Mouse (Mus musculus) midbrain, embryonic 16.5 days (tissue): Measurements from ENCODE around the gene Cnga3. TPM values are rescaled to one million over a fixed set of nuclear protein-coding genes. Genes with fewer than 3 reads are reported as not detected.
A peak's percentile ranks its signal among the peaks of the same experiment; 100 is the strongest.

Experiments
- ATAC-seq: fragments of 200-750 bp; cut with Nextera tagmentation; 2 replicates; pipeline ENCODE4 v1.8.0; 2017; ENCODE audit warnings: moderate TSS enrichment
- H3K27ac ChIP-seq: fragments of 300-500 bp; sonication (generic); 2 replicates; pipeline ENCODE4 v1.5.1; 2014; ENCODE audit warnings: mild to moderate bottlenecking, low read length, mixed read lengths
- H3K27me3 ChIP-seq: fragments of 300-500 bp; sonication (generic); 2 replicates; pipeline ENCODE4 v1.6.1; 2014; ENCODE audit warnings: low read depth, low read length, mixed read lengths; ENCODE audit not compliant: control insufficient read depth, insufficient read depth
- H3K36me3 ChIP-seq: fragments of 300-500 bp; sonication (generic); 2 replicates; pipeline ENCODE4 v1.6.1; 2014; ENCODE audit warnings: mild to moderate bottlenecking, low read length, moderate library complexity, mixed read lengths; ENCODE audit not compliant: control insufficient read depth, insufficient read depth
- H3K4me1 ChIP-seq: fragments of 300-500 bp; sonication (generic); 2 replicates; pipeline ENCODE4 v1.6.1; 2014; ENCODE audit warnings: mild to moderate bottlenecking, low read length, mixed read lengths; ENCODE audit not compliant: control insufficient read depth, insufficient read depth
- H3K4me2 ChIP-seq: fragments of 300-500 bp; sonication (generic); 2 replicates; pipeline ENCODE4 v1.6.1; 2014; ENCODE audit warnings: mild to moderate bottlenecking, low read length, mixed read lengths
- H3K4me3 ChIP-seq: fragments of 300-500 bp; sonication (generic); 2 replicates; pipeline ENCODE4 v1.5.1; 2014; ENCODE audit warnings: low read depth, mild to moderate bottlenecking, low read length, moderate library complexity, mixed read lengths
- H3K9ac ChIP-seq: fragments of 300-500 bp; sonication (generic); 2 replicates; pipeline ENCODE4 v1.6.1; 2014; ENCODE audit warnings: low read depth, low read length, mixed read lengths
- H3K9me3 ChIP-seq: fragments of 300-500 bp; sonication (generic); replicated peaks from 2 replicates; pipeline ENCODE4 v1.6.1; 2014; ENCODE audit warnings: mild to moderate bottlenecking, low read length, mixed read lengths; ENCODE audit not compliant: control insufficient read depth, poor library complexity, severe bottlenecking
- WGBS: fragments of 180-500 bp; shearing (Covaris S2); extraction: QIAGEN DNeasy Blood & Tissue Kit; methylation state at CpG from one replicate; pipeline ENCODE4 v1.1.7; 2014; 5-methylcytosine and 5-hydroxymethylcytosine counted together
- polyA plus RNA-seq: library from polyadenylated mRNA; unstranded; fragments of >200 nt; fragmentation: Nextera tagmentation; extraction: Ambion mirVana; gene quantifications from 2 replicates; pipeline ENCODE4 v1.2.1, GENCODE M21; 2015

Cnga3 gene
- polyA plus RNA-seq, 1 experiment from 2014 or later = 0.38 TPM

GRCm38 (mm10) chr1:37296414-37296813 lies 82.2 kb downstream of the Cnga3 start:
- no peak for ATAC-seq
- Histone ChIP-seq H3K9me3 (no peaks in the 10 kb centered on the region), H3K4me1 (peaks cover 9% of the 10 kb centered on the region), H3K27me3 (no peaks in the 10 kb centered on the region), H3K36me3 (no peaks in the 10 kb centered on the region), H3K4me2 (no peak overlapping the region), H3K4me3 (no peak overlapping the region), H3K9ac (no peak overlapping the region), H3K27ac (no peak overlapping the region)
- WGBS = 67% methylated on average over 1 of the region's 1 CpGs

- H3K9ac ChIP-seq = no peak overlapping the region
- H3K27me3 ChIP-seq = no peaks in the 10 kb centered on the region
- no peak overlapping the region for H3K4me3 ChIP-seq
- H3K27ac ChIP-seq = no peak overlapping the region
- no peak for ATAC-seq
- H3K4me1 ChIP-seq = peaks cover 17% of the 10 kb centered on the region
- H3K36me3 ChIP-seq = no peaks in the 10 kb centered on the region
- 86% methylated on average over 2 of the region's 2 CpGs for WGBS
- H3K9me3 ChIP-seq = no peaks in the 10 kb centered on the region
- H3K4me2 ChIP-seq = no peak overlapping the region
Measured at GRCm38 (mm10) chr1:37298904-37299303, 84.7 kb downstream of the Cnga3 start.

- Histone ChIP-seq H3K4me3 (peak within 1 kb of the TSS; percentile 84), H3K27me3 (no peaks in the 10 kb centered on the region), H3K4me1 (peaks cover 17% of the 10 kb centered on the region), H3K27ac (peak within 1 kb of the TSS; percentile 78), H3K9me3 (no peaks in the 10 kb centered on the region), H3K36me3 (no peaks in the 10 kb centered on the region), H3K4me2 (peak within 1 kb of the TSS; percentile 79), H3K9ac (peak within 1 kb of the TSS; percentile 92)
- WGBS = under 1% methylated on average over 74 of the region's 77 CpGs
- peak; percentile 92 for ATAC-seq
Measured at GRCm38 (mm10) chr1:37299540-37300491, 85.6 kb downstream of the Cnga3 start, which contains the start of gene Inpp4a. TSS of gene Inpp4a (plus strand) at chr1:37299865.

- H3K27ac ChIP-seq = no peak overlapping the region
- WGBS = 79% methylated on average over 5 of the region's 5 CpGs
Measured at GRCm38 (mm10) chr1:37300650-37301049, 86.4 kb downstream of the Cnga3 start.

DNA sequence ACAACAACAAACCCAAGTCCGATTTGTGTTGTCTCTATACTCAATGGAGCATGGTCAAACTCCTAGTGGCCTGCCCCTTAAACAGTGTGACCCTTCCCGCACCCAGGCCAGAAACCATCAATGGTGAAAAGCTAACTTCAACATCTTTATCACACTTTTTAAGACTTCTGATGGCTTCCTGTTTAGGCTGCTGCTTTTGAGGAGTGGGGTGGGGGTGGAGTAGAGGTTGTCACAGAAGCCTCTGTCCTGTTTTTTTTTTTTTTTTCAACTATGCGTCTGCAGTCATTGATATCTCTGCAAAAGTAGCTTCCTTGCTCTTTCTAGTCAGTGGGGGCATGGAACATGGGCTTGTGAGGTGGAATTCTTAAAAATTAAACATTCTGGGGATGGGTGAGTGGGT lies 88.6 kb downstream of the Cnga3 start:
- no peak for ATAC-seq
- no peak overlapping the region for H3K9ac ChIP-seq

More at GRCm38 (mm10) chr1:37300650-37301049, 86.4 kb downstream of the Cnga3 start:
- Histone ChIP-seq H3K9me3 (no peaks in the 10 kb centered on the region), H3K27me3 (no peaks in the 10 kb centered on the region), H3K4me1 (peaks cover 17% of the 10 kb centered on the region), H3K36me3 (no peaks in the 10 kb centered on the region), H3K9ac (peak overlapping the region; percentile 92), H3K4me2 (peak overlapping the region; percentile 79), H3K4me3 (peak overlapping the region; percentile 84)
- peak; percentile 7 for ATAC-seq

DNA sequence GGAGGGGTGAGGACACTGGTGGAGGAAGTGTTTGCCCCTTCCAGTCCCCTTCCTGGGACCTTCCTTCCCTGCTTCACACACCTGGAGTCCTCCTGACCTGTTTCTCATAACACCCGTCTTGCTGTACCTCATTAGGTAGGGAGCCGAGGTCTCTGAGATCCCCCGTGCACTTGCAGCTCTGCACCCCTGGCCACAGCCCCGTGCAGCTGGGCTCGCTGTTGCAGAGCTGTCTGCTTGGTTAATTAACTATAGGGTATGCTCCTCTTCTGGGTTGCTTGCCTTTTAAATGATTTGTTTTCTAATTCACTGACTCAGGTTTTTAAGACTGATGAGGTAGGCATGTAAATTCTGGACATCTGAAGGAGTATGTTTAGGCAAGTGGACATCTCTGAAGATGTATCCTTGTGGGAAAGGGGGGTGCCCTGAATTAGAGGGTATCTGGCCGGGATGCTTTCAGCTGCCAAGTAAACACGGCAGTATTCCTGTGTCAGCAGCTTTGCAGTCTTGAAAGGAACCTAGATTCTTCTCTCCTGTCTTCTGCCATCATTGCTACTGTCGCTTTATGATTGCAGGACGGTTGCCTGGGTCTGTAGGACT lies 91.6 kb downstream of the Cnga3 start:
- 80% methylated on average over 9 of the region's 9 CpGs for WGBS
- Histone ChIP-seq H3K9me3 (no peaks in the 10 kb centered on the region), H3K4me2 (no peak overlapping the region), H3K36me3 (no peaks in the 10 kb centered on the region), H3K4me1 (peaks cover 18% of the 10 kb centered on the region), H3K9ac (no peak overlapping the region), H3K27me3 (no peaks in the 10 kb centered on the region), H3K27ac (no peak overlapping the region), H3K4me3 (no peak overlapping the region)
- no peak for ATAC-seq

More for the DNA sequence above, 88.6 kb downstream of the Cnga3 start:
- Histone ChIP-seq H3K36me3 (no peaks in the 10 kb centered on the region), H3K27me3 (no peaks in the 10 kb centered on the region), H3K27ac (no peak overlapping the region), H3K4me3 (no peak overlapping the region), H3K4me1 (peaks cover 21% of the 10 kb centered on the region), H3K9me3 (no peaks in the 10 kb centered on the region), H3K4me2 (no peak overlapping the region)
- WGBS = 84% methylated on average over 3 of the region's 3 CpGs

- Histone ChIP-seq H3K4me3 (no peak overlapping the region), H3K27me3 (no peaks in the 10 kb centered on the region), H3K36me3 (no peaks in the 10 kb centered on the region), H3K9ac (no peak overlapping the region), H3K27ac (no peak overlapping the region), H3K9me3 (no peaks in the 10 kb centered on the region), H3K4me2 (no peak overlapping the region), H3K4me1 (peaks cover 4% of the 10 kb centered on the region; the same call in 1 of the 2 replicates)
- WGBS = 92% methylated on average over 2 of the region's 2 CpGs
- ATAC-seq = no peak
Measured at GRCm38 (mm10) chr1:37307586-37307985, 93.4 kb downstream of the Cnga3 start.

GRCm38 (mm10) chr1:37308021-37308742 lies 93.9 kb downstream of the Cnga3 start:
- H3K4me1 ChIP-seq = peaks cover 4% of the 10 kb centered on the region; the same call in 1 of the 2 replicates
- ATAC-seq = no peak
- 93% methylated on average over 8 of the region's 8 CpGs for WGBS
- H3K4me2 ChIP-seq = no peak overlapping the region
- no peaks in the 10 kb centered on the region for H3K27me3 ChIP-seq
- H3K9ac ChIP-seq = no peak overlapping the region
- no peaks in the 10 kb centered on the region for H3K9me3 ChIP-seq
- H3K36me3 ChIP-seq = no peaks in the 10 kb centered on the region
- H3K27ac ChIP-seq = no peak overlapping the region
- no peak overlapping the region for H3K4me3 ChIP-seq
